Mouse (Mus musculus) hindbrain, embryonic 14.5 days (tissue): ENCODE measurements around the gene Scnn1b. TPM values are rescaled to one million over a fixed set of nuclear protein-coding genes. Genes with fewer than 3 reads are reported as not detected.

Experiments used
- polyA plus RNA-seq: library from polyadenylated mRNA; unstranded; fragments of >200 nt; fragmentation: Nextera tagmentation; extraction: Ambion mirVana; gene quantifications from 2 replicates; pipeline ENCODE4 v1.2.1, GENCODE M21; 2014

The Scnn1b gene
- polyA plus RNA-seq, 1 experiment from 2014 or later = 0.08 TPM

Other genes starting within 250 kb of the Scnn1b start
- 4.8 and 5.2 TPM in 2 replicates for gene Usp31, start 157.8 kb upstream of the Scnn1b start, polyA plus RNA-seq
- gene Scnn1g, start 130.6 kb upstream of the Scnn1b start, polyA plus RNA-seq = 0.07 TPM in 1 of 2 replicates, not detected in the other
- 21.1 and 24.4 TPM in 2 replicates for gene Cog7, start 116.7 kb downstream of the Scnn1b start, polyA plus RNA-seq
- gene Gga2, start 156.2 kb downstream of the Scnn1b start, polyA plus RNA-seq = 33.2 and 44.3 TPM in 2 replicates
- 104 and 120 TPM in 2 replicates for gene Ubfd1, start 202.1 kb downstream of the Scnn1b start, polyA plus RNA-seq
- 10.8 and 11.1 TPM in 2 replicates for gene Ears2, start 202.2 kb downstream of the Scnn1b start, polyA plus RNA-seq
- gene Ndufab1, start 236.8 kb downstream of the Scnn1b start, polyA plus RNA-seq = 681 and 682 TPM in 2 replicates